Mouse (Mus musculus): ENCODE measurements at regions not wholly inside any gene's neighbourhood (a gene's known extent, or its start where the extent isn't known, plus 50 kb on each side); places are given as distances from the start of the nearest gene placed in this dataset.

DNA sequence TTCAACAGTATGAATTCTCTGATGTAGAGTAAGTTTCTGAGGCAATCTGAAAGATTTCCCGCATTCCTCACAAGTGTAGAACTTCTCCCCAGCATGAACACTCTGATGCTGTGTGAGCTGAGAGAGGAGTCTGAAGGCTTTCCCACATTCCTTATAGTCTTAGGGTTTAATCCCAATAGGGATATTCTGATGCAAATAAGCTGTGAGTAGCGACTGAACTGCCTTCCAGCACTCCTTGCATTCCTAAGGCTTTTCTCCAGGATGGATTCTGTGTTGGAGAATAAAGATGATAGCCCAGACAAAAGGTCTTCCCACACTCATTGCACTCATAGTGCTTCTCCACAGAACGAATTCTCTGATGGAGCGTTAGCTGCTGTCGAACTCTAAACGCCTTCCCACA lies 152.6 kb upstream of the Api5 start:
- 77% methylated on average over 6 of the region's 6 CpGs for WGBS
- H3K27me3 ChIP-seq (ENCODE audit: control insufficient read depth, insufficient read depth, low read length): no peaks in the 10 kb centered on the region
- H3K79me2 ChIP-seq (ENCODE audit: control insufficient read depth, insufficient read depth, low read length): no peaks in the 10 kb centered on the region
- H3K36me3 ChIP-seq (ENCODE audit: control insufficient read depth, insufficient read depth, low read length): no peaks in the 10 kb centered on the region
- no peaks in the 10 kb centered on the region for H3K4me1 ChIP-seq (ENCODE audit: control insufficient read depth, insufficient read depth, low read length)
- no peak overlapping the region for H3K4me3 ChIP-seq (ENCODE audit: insufficient read depth, low read depth, low read length)
- no peak overlapping the region for H3K9ac ChIP-seq (ENCODE audit: low read depth, low read length)
- no peak for DNase-seq (ENCODE audit: extremely low read depth, low read depth, low spot score)
- TF ChIP-seq CTCF (IDR thresholded peaks at IDR 0.05; ENCODE audit: low read depth, low read length): no peak
- TF ChIP-seq POLR2A (IDR thresholded peaks at IDR 0.05; ENCODE audit: extremely low read depth, insufficient read depth, low read length): no peak
- H3K27ac ChIP-seq (replicated peaks; ENCODE audit: insufficient read depth, low read depth, low read length): no peak overlapping the region

DNA sequence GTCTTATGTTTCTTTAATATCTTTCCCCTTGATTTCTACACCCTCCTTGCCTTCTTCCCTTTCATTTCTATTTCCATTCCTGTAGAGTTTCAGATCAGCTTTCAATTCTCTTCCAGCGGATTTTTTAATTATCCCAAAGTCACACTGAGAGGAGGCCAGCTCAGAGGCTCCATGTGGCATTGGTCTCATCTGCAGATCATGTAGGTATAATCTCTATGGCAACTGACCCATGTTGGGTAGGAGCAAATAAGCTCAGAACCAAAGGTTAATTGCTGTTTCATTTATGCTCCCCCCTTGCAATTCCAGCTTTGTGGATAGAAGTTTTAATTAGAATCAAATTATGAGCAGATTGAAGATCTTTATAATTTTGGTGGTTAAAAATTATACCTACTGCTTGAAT lies 149.3 kb upstream of the Api5 start:
- H3K27me3 ChIP-seq (ENCODE audit: control insufficient read depth, insufficient read depth, low read length): no peaks in the 10 kb centered on the region
- WGBS: 72% methylated on average over 1 of the region's 1 CpGs
- H3K79me2 ChIP-seq (ENCODE audit: control insufficient read depth, insufficient read depth, low read length): no peaks in the 10 kb centered on the region
- H3K4me3 ChIP-seq (ENCODE audit: insufficient read depth, low read depth, low read length): no peak overlapping the region
- H3K27ac ChIP-seq (replicated peaks; ENCODE audit: insufficient read depth, low read depth, low read length): no peak overlapping the region
- TF ChIP-seq POLR2A (IDR thresholded peaks at IDR 0.05; ENCODE audit: extremely low read depth, insufficient read depth, low read length) (no peak), CTCF (IDR thresholded peaks at IDR 0.05; ENCODE audit: low read depth, low read length) (no peak)
- no peak overlapping the region for H3K9ac ChIP-seq (ENCODE audit: low read depth, low read length)
- H3K36me3 ChIP-seq (ENCODE audit: control insufficient read depth, insufficient read depth, low read length): no peaks in the 10 kb centered on the region
- H3K4me1 ChIP-seq (ENCODE audit: control insufficient read depth, insufficient read depth, low read length): no peaks in the 10 kb centered on the region
- no peak for DNase-seq (ENCODE audit: extremely low read depth, low read depth, low spot score)

DNA sequence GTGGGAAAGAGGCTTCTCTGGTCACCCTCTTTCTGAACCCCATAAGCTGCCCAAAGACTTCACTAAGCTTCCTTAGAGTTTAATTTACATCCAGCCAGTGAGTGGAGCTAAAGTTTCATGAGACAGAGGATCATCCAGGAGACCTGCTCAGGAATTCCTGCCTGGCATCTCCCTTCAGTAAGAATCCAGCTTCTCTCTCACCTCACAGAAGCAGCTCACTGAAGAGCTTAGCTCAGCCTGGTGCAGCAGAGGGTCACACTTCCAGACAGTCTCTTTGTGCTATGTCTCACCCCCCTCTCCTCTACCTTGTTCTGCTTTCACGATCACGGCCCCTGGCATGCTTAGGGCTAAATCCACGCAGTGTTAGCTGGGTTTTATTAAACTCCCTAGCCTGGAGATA lies 133.7 kb upstream of the Api5 start:
- no peak for DNase-seq (ENCODE audit: extremely low read depth, low read depth, low spot score)
- Histone ChIP-seq H3K27ac (replicated peaks; ENCODE audit: insufficient read depth, low read depth, low read length) (no peak overlapping the region), H3K9ac (ENCODE audit: low read depth, low read length) (no peak overlapping the region), H3K36me3 (ENCODE audit: control insufficient read depth, insufficient read depth, low read length) (no peaks in the 10 kb centered on the region), H3K27me3 (ENCODE audit: control insufficient read depth, insufficient read depth, low read length) (no peaks in the 10 kb centered on the region), H3K79me2 (ENCODE audit: control insufficient read depth, insufficient read depth, low read length) (no peaks in the 10 kb centered on the region), H3K4me1 (ENCODE audit: control insufficient read depth, insufficient read depth, low read length) (no peaks in the 10 kb centered on the region), H3K4me3 (ENCODE audit: insufficient read depth, low read depth, low read length) (no peak overlapping the region)
- no peak for TF ChIP-seq CTCF (IDR thresholded peaks at IDR 0.05; ENCODE audit: low read depth, low read length)
- TF ChIP-seq POLR2A (IDR thresholded peaks at IDR 0.05; ENCODE audit: extremely low read depth, insufficient read depth, low read length): no peak
- WGBS: 72% methylated on average over 3 of the region's 3 CpGs

DNA sequence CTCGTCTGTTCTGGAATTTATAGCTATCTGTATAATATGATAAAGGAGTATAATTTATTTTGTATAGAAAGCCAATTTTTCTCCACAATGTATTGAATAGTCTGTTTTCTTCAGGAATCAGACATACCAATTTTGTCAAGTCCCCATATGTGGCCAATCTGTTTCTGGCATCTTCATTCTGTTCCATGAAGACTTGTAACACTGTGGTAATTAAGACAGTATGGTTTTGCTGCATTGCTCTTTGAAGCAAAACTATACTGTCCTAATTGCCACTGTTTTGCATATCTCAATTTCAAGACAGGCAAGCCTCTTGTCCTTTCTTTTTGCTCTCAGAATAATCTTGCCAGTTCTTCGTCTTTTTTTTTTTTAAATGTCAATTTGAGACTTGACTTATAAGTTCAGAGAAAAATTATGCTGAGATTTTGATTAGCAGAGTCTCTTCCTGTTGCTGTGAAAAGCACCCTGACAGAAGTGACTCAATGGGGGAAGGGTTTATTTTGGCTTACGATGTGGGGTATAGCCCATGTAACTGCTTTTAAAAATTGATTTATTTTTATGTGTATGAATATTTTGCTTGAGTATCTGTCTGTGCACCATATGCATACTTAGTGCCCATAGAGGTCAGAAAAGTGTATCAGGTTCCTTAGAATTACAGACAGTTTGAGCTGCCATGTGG lies 103.4 kb upstream of the Api5 start:
- Histone ChIP-seq H3K4me1 (ENCODE audit: control insufficient read depth, insufficient read depth, low read length) (no peaks in the 10 kb centered on the region), H3K9ac (ENCODE audit: low read depth, low read length) (no peak overlapping the region), H3K27ac (replicated peaks; ENCODE audit: insufficient read depth, low read depth, low read length) (no peak overlapping the region), H3K79me2 (ENCODE audit: control insufficient read depth, insufficient read depth, low read length) (no peaks in the 10 kb centered on the region), H3K4me3 (ENCODE audit: insufficient read depth, low read depth, low read length) (no peak overlapping the region), H3K27me3 (ENCODE audit: control insufficient read depth, insufficient read depth, low read length) (no peaks in the 10 kb centered on the region), H3K36me3 (ENCODE audit: control insufficient read depth, insufficient read depth, low read length) (no peaks in the 10 kb centered on the region)
- WGBS: 75% methylated on average over 3 of the region's 3 CpGs
- TF ChIP-seq CTCF (IDR thresholded peaks at IDR 0.05; ENCODE audit: low read depth, low read length) (no peak), POLR2A (IDR thresholded peaks at IDR 0.05; ENCODE audit: extremely low read depth, insufficient read depth, low read length) (no peak)
- DNase-seq (ENCODE audit: extremely low read depth, low read depth, low spot score): no peak

DNA sequence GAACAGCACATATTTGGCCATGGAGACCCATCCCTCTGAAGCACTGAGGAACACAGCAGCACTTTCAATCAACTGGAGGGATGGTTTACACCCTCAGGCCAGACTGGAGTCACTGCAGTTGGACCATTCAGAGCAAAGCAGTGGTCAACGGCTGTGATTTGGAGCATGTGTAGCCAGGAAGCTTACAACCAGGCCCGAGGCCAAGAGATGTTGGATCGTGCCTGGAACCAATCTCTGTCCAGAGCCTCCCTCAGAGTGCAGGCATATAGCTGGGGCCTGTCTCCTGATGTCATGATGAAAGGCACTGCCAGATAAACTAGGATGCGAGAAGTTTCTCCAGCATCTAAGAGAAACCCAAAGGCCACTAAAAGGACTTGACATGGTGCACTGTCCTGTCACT lies 98.7 kb upstream of the Api5 start:
- no peaks in the 10 kb centered on the region for H3K27me3 ChIP-seq (ENCODE audit: control insufficient read depth, insufficient read depth, low read length)
- no peak for TF ChIP-seq CTCF (IDR thresholded peaks at IDR 0.05; ENCODE audit: low read depth, low read length)
- H3K79me2 ChIP-seq (ENCODE audit: control insufficient read depth, insufficient read depth, low read length): no peaks in the 10 kb centered on the region
- no peaks in the 10 kb centered on the region for H3K4me1 ChIP-seq (ENCODE audit: control insufficient read depth, insufficient read depth, low read length)
- WGBS: 76% methylated on average over 4 of the region's 4 CpGs
- no peak overlapping the region for H3K9ac ChIP-seq (ENCODE audit: low read depth, low read length)
- H3K36me3 ChIP-seq (ENCODE audit: control insufficient read depth, insufficient read depth, low read length): no peaks in the 10 kb centered on the region
- H3K27ac ChIP-seq (replicated peaks; ENCODE audit: insufficient read depth, low read depth, low read length): no peak overlapping the region
- DNase-seq (ENCODE audit: extremely low read depth, low read depth, low spot score): no peak
- H3K4me3 ChIP-seq (ENCODE audit: insufficient read depth, low read depth, low read length): no peak overlapping the region

DNA sequence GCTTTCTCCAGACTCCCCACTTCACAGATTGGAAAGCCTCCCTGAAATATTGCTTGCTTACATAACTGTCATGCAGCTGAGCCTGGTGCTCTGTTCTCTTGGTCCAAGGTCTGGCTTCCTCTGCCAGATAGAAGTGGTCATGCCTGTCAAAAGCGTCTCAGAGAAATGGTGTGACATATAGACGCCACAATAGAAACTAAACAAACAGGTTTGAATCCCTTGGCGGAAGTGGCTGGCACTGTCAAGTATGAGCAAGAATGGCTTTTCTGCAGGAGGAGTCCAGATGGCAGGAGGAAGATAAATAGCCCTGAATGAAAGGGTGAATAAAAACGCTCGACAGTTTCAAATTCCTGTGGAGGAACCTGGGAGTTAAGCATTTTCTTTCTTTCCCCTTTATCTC lies 93.2 kb upstream of the Api5 start:
- no peak for TF ChIP-seq POLR2A (IDR thresholded peaks at IDR 0.05; ENCODE audit: extremely low read depth, insufficient read depth, low read length)
- no peak for TF ChIP-seq CTCF (IDR thresholded peaks at IDR 0.05; ENCODE audit: low read depth, low read length)
- no peak overlapping the region for H3K27ac ChIP-seq (replicated peaks; ENCODE audit: insufficient read depth, low read depth, low read length)
- no peaks in the 10 kb centered on the region for H3K79me2 ChIP-seq (ENCODE audit: control insufficient read depth, insufficient read depth, low read length)
- no peak overlapping the region for H3K4me3 ChIP-seq (ENCODE audit: insufficient read depth, low read depth, low read length)
- no peaks in the 10 kb centered on the region for H3K36me3 ChIP-seq (ENCODE audit: control insufficient read depth, insufficient read depth, low read length)
- no peak overlapping the region for H3K9ac ChIP-seq (ENCODE audit: low read depth, low read length)
- DNase-seq (ENCODE audit: extremely low read depth, low read depth, low spot score): no peak
- WGBS: 65% methylated on average over 5 of the region's 5 CpGs
- no peaks in the 10 kb centered on the region for H3K27me3 ChIP-seq (ENCODE audit: control insufficient read depth, insufficient read depth, low read length)
- no peaks in the 10 kb centered on the region for H3K4me1 ChIP-seq (ENCODE audit: control insufficient read depth, insufficient read depth, low read length)
